Mouse (Mus musculus): ENCODE measurements around the gene Nkx3-2.

Gene Nkx3-2

GRCm38 (mm10) chr5:41763731-41764721 is at the start of gene Nkx3-2:
Nkx3-2 (minus strand) TSS chr5:41764501.
- peak; percentile 10 for DNase-seq (ENCODE audit: low read depth, low spot score)

DNA sequence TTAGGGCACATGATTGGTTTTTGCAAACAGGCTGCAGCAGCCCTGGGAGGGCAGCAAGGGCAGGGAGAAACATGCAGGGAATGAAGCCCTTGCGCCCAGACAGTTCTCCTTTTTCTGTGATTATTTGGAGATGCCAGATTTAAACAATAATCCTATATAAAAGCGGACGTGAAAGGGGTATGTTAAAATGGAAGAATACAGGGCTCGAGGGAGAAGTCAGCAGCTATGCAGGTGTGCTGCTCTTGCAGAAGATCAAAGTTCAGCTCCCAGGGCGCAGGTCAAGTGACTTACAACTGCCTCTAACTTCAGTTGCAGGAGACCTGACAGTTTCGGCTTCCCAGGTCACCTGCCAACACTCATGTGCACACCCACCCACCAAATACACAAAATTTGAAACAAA is 48.2 kb upstream of the Nkx3-2 start:
- no peak for DNase-seq (ENCODE audit: low read depth, low spot score)

- DNase-seq (ENCODE audit: low read depth, low spot score): no peak
Measured at GRCm38 (mm10) chr5:41811279-41811678, 47.0 kb upstream of the Nkx3-2 start.

DNA sequence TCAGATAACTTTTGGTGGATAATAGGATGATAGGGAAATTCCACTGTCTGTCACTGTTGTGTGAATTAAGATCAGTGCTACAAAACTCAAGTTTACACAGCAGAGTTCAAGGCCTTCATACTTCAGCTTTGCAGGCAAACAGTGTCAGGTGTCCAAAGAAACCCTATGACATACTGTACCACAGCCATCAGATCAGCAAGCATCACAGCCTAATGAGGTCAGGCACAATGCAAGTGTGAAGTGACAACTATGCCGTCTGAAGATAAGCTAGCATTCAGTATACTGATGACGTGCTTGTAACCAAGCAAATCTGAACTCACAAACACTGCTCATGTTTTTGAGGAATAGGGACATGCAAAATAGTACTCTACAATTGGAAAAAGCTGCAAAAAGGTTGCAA is 43.1 kb upstream of the Nkx3-2 start:
- no peak for DNase-seq (ENCODE audit: low read depth, low spot score)

DNA sequence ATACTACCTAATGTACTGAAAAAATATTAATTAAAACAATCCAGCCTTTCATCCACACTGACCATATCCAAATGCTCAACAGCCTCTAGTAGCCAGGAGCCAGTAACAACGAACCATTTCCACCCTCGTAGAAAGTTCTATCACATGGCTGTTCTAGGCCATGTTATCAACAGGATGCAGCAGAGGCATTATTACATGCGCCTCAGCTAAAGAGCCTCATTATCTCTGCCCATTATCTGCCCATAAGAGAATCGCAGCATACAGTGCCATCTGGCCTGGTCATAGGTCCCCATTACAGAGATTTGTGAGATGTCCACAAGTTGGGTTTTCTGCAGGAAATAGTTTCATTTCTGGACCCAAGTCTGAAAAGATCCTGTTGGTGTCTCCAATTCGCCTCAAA is 41.9 kb upstream of the Nkx3-2 start:
- DNase-seq (ENCODE audit: low read depth, low spot score): no peak

DNA sequence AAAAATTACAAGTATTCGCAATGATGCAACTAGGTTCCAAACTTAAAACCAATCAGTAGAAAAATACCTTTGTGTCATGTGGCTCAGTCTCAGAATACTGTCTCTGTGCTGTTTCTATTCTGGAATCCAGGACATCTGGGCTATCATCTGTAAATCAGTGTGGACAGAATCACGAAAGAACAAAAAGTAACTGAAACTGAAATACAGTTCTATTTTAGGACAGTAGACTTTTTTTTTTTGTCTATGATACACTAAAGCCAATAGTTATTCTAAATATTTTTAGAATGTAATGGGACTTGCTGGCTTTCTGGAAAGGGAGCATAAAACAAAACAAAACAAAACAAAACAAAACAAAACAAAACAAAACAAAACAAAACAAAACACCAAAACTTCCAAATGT is 40.8 kb upstream of the Nkx3-2 start:
- DNase-seq (ENCODE audit: low read depth, low spot score): no peak

DNA sequence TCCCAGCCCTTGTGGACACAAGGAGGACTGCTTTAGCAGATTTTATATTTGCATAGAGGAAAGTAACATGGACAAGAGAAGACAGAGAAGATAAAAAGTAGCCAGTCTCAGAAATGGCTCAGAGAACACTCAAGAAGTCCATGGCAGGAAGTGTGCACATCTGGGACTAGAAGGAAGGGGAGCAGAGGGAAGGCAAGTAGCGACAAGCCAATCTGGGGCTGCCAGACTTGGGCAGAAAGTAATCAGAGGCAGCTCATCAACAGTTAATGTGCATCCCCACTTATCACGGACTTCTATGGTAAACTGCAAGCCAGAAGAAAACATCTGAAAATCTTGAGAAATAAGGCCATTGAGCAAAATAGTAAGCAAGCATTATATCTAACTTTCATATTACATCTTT is 40.3 kb upstream of the Nkx3-2 start:
- no peak for DNase-seq (ENCODE audit: low read depth, low spot score)

GRCm38 (mm10) chr5:41801622-41802021 is 37.3 kb upstream of the Nkx3-2 start:
- DNase-seq (ENCODE audit: low read depth, low spot score): no peak

GRCm38 (mm10) chr5:41794434-41794833 is 30.1 kb upstream of the Nkx3-2 start:
- DNase-seq (ENCODE audit: low read depth, low spot score): no peak

GRCm38 (mm10) chr5:41790517-41790916 is 26.2 kb upstream of the Nkx3-2 start:
- DNase-seq (ENCODE audit: low read depth, low spot score): no peak

DNA sequence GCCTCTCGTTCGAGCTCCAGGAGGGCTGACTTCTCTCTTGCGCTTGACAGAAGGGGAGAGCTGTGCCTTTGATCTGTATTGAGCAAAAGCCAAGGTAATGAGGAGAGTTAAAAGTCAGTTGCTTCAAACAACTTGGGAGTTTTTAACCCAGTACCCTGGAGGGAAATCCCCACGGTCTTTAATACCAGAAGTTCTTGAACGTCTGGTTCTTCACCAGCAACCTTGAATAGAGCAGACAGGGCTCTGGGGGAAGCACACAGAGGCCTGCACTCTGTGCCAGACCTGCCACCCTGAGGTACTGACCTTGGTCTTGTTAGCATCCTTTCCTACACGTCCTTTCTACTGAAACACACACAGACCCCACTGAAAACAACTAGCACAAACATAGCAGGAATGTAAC is 24.6 kb upstream of the Nkx3-2 start:
- peak; percentile 9 for DNase-seq (ENCODE audit: low read depth, low spot score)

GRCm38 (mm10) chr5:41781890-41782289 is 17.6 kb upstream of the Nkx3-2 start:
- no peak for DNase-seq (ENCODE audit: low read depth, low spot score)

DNA sequence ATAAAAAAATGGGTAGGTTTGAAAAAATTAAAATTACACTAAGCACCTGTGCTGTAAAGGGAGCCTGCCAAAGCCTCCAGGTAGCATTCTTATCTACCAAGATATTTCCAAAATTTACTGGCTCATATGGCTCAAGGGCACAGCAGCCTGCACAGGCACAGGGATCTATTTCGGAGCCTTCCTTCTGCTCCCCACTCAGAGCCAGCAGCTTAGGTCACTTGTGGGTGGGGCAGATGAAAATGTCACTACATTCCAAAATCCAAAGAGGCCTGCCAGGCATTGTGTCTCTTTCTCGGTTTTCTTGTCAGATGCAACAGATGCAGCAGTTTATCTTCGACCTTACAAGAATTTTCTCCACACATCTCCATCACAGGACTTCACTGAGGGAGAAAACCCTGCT is 15.7 kb upstream of the Nkx3-2 start:
- no peak for DNase-seq (ENCODE audit: low read depth, low spot score)

GRCm38 (mm10) chr5:41775728-41776127 is 11.4 kb upstream of the Nkx3-2 start:
- no peak for DNase-seq (ENCODE audit: low read depth, low spot score)

- no peak for DNase-seq (ENCODE audit: low read depth, low spot score)
Measured at GRCm38 (mm10) chr5:41775273-41775672, 11.0 kb upstream of the Nkx3-2 start.

DNA sequence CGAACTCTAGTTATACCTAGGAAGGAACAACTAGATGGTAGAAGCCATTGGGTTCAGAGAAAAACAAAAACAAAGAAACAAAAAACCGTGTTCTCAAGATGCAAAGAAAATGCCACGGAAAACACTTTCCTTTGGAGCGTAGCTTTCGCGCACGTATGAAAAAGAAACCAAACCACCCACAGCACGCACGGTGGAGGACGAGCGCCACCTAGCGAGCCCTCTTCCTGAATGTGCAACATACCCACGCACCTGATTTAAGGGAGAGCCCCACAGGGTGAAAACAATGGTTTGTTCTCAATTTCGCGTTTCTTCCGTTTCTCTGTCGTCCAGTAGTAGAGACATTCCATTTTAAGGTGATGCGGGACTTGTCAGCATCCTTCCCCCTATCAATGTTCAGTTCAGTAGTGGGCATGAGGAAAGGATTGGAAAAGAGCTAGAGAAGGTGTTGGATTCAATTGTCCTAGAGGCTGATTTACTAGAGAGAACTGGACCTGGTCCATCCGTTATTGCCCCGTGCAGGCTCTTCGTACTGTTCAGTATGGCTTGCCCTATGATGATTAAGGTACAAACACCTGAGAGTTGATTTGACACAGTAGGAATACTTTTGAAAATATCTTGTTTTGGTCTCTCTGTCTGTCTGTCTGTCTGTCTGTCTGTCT is 4.2 kb upstream of the Nkx3-2 start:
- DNase-seq (ENCODE audit: low read depth, low spot score): peak; percentile 93

- peak; percentile 22 for DNase-seq (ENCODE audit: low read depth, low spot score)
Measured at GRCm38 (mm10) chr5:41767296-41768200, 3.2 kb upstream of the Nkx3-2 start.

DNA sequence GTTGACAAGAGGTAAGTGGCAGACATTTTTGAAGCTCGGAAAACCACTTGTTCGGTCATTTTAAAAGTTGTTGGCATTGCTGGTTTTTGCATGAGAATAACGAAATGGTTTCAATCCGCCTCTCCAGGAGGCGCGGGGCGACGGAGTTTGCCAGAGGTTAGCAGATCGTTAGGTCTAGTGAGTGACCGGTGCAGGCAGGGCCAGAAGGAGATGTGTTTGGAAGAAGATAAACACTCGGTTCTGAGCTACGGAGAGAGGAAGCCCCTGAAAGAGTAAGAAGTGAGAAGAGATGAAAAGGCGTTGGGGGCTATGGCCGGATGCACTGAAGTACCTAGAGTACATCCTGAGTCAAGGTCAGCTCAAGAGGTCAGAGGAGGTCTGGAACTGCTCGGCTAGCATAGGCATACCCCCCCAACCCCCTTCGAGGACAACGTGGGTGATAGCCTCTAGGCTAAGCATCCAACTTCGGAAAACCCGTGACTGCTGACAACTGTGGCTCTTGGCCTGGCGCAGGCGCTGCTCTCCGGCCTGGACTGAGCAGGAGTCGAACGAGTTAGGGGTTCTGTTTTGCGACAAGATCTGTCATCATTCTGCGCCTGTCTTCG is 2.2 kb upstream of the Nkx3-2 start:
- peak; percentile 4 for DNase-seq (ENCODE audit: low read depth, low spot score)

DNA sequence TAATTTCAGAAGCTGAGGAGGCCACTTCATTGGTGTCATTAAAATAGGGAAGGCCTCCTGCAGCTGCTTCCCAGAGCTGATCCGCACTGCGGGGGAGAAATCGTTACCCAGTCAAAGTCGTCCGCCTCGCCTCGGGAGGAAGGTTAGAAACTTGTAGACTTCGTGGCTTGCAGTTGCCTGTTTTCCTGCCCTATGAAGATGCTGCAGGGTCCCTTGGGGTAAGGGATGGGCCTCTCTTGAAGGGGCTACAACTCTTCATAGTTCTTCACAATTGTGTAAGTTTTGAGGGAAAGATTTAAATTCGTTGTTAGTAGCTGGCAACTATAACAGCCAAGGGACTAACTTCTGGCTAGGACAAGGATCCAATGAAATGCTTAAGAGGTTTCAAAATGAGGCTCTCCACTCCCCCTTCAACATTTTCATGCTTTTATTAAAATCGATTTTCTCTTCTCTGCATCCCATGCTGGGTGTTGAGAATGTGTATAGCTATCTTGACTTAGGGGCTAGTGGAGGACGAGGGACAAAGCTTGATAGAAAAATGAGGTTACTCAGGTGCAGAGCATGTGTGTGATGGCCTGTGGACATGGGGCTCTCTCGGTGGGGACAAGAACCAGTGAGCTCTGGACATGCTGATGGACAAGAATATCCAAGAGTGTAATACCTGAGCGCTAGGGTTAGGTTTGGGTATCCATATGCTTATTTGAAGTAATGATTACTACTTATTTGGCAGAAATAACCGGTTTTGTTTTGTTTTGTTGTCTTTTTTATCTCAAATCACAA is 1.5 kb upstream of the Nkx3-2 start:
- peak; percentile 3 for DNase-seq (ENCODE audit: low read depth, low spot score)

GRCm38 (mm10) chr5:41762947-41763730 is 1.2 kb downstream of the Nkx3-2 start:
- peak; percentile 4 for DNase-seq (ENCODE audit: low read depth, low spot score)

All from CD4-positive, CD25-positive, alpha-beta regulatory T cell, adult 2 months (primary cell).